10 mouse cellular contexts compared by ENCODE assay signal in genomic region chr7:89891856-89892255, GRCm38 (mm10). TPM values are rescaled to one million over a fixed set of nuclear protein-coding genes. Genes with fewer than 3 reads are reported as not detected.
DNase-seq lines count a peak whose midpoint lies in the region; ATAC-seq lines count a peak whose summit lies in the region.
"Had no signal": no experiment of that assay in that cellular context is flagged by ENCODE, and none has a peak within 500 bp of the region (broad histone marks: within the 10 kb centered on the region; RNA-seq: fewer than 3 reads in every experiment).

No protein-coding gene starts in this region.

- DNase-seq in hindbrain, embryonic 11.5 days (ENCODE audit: low spot score): peak; percentile 44
- peak; percentile 9 for DNase-seq in thymus, postnatal 14 days
- DNase-seq in thymus, adult 18-20 months: no peak
- DNase-seq in c-Kit-positive CD71-positive TER-119-negative erythroid progenitor cells, embryonic 14.5 days (ENCODE audit: low read depth): peak; percentile 19
- peak; percentile 16 for DNase-seq in splenic B cell, adult 2 months (ENCODE audit: low read depth, low spot score)
- no peak for DNase-seq in left cerebral cortex, adult 8-10 months (ENCODE audit: low spot score in 2 of 2)
- no peak for DNase-seq in urinary bladder, postnatal 36 days (ENCODE audit: low spot score in 2 of 2)

- WGBS in hindbrain, embryonic 11.5 days: 35% methylated on average over 4 of the region's 4 CpGs
- 37% methylated on average over 4 of the region's 4 CpGs for WGBS in hindbrain, embryonic 13.5 days

- H3K27ac ChIP-seq in hindbrain, embryonic 11.5 days (ENCODE audit: low read depth, low read length): no peak overlapping the region
- H3K27ac ChIP-seq in hindbrain, embryonic 13.5 days: no peak overlapping the region
- H3K27ac ChIP-seq: midbrain, embryonic 10.5 days had no signal

- H3K9me3 ChIP-seq in hindbrain, embryonic 11.5 days (ENCODE audit: control insufficient read depth, low read length): no peaks in the 10 kb centered on the region
- H3K9me3 ChIP-seq in hindbrain, embryonic 13.5 days: no peaks in the 10 kb centered on the region
- H3K9me3 ChIP-seq: midbrain, embryonic 10.5 days had no signal

- H3K4me1 ChIP-seq in hindbrain, embryonic 11.5 days (replicated peaks; ENCODE audit: control insufficient read depth, insufficient read depth, low read length): no peaks in the 10 kb centered on the region
- no peaks in the 10 kb centered on the region for H3K4me1 ChIP-seq in hindbrain, embryonic 13.5 days (replicated peaks)
- H3K4me1 ChIP-seq: midbrain, embryonic 10.5 days had no signal

- no peak overlapping the region for H3K4me3 ChIP-seq in hindbrain, embryonic 11.5 days (ENCODE audit: low read depth, low read length)
- H3K4me3 ChIP-seq in hindbrain, embryonic 13.5 days: no peak overlapping the region
- H3K4me3 ChIP-seq: midbrain, embryonic 10.5 days had no signal

- H3K4me2 ChIP-seq in hindbrain, embryonic 11.5 days (replicated peaks; ENCODE audit: low read depth, low read length): no peak overlapping the region
- no peak overlapping the region for H3K4me2 ChIP-seq in hindbrain, embryonic 13.5 days

- ATAC-seq in hindbrain, embryonic 11.5 days (ENCODE audit: low FRiP score): no peak
- no peak for ATAC-seq in hindbrain, embryonic 13.5 days (ENCODE audit: low FRiP score)
- ATAC-seq: forebrain, embryonic 16.5 days had no signal

- no peaks in the 10 kb centered on the region for H3K27me3 ChIP-seq in hindbrain, embryonic 11.5 days (ENCODE audit: control insufficient read depth, insufficient read depth, low read length)
- H3K27me3 ChIP-seq in hindbrain, embryonic 13.5 days: no peaks in the 10 kb centered on the region
- no peaks in the 10 kb centered on the region for H3K27me3 ChIP-seq in splenic B cell, adult 2 months (ENCODE audit: control insufficient read depth, insufficient read depth, low read length, poor library complexity, severe bottlenecking)

- H3K9ac ChIP-seq in hindbrain, embryonic 11.5 days (ENCODE audit: low read depth, low read length): no peak overlapping the region
- no peak overlapping the region for H3K9ac ChIP-seq in hindbrain, embryonic 13.5 days

- no peaks in the 10 kb centered on the region for H3K36me3 ChIP-seq in hindbrain, embryonic 11.5 days (ENCODE audit: control insufficient read depth, insufficient read depth, low read length)
- H3K36me3 ChIP-seq in hindbrain, embryonic 13.5 days: no peaks in the 10 kb centered on the region
- no peaks in the 10 kb centered on the region for H3K36me3 ChIP-seq in splenic B cell, adult 2 months (ENCODE audit: control insufficient read depth, insufficient read depth, low read length, poor library complexity, severe bottlenecking)
- H3K36me3 ChIP-seq: midbrain, embryonic 10.5 days had no signal

RNA-seq across cellular contexts. Expression of gene Ccdc81, which starts 11.6 kb away (rescaled TPM):
- 0.36 and 0.86 TPM in 2 replicates for polyA plus RNA-seq in hindbrain, embryonic 11.5 days (2014; fragmentation: Nextera tagmentation; extraction: Ambion mirVana)
- 0.47 and 1.1 TPM in 2 replicates for polyA plus RNA-seq in hindbrain, embryonic 13.5 days (2015; fragmentation: Nextera tagmentation; extraction: Ambion mirVana)
- under 1 TPM; 0.46 to 0.79 (median 0.60) TPM for total RNA-seq in left cerebral cortex, adult 8-10 months (2022)

RNA-seq across cellular contexts. Expression of gene Hikeshi, which starts 49.1 kb away (rescaled TPM):
- 153 and 157 TPM in 2 replicates for polyA plus RNA-seq in hindbrain, embryonic 11.5 days (2014; fragmentation: Nextera tagmentation; extraction: Ambion mirVana)
- 139 and 142 TPM in 2 replicates for polyA plus RNA-seq in hindbrain, embryonic 13.5 days (2015; fragmentation: Nextera tagmentation; extraction: Ambion mirVana)
- total RNA-seq in left cerebral cortex, adult 8-10 months (2022): 100 to 1,000 TPM in 2 of 4 experiments, 10 to 100 TPM in 2; 77.0 to 100 (median 90.0) TPM

Comparison
In these comparisons a context has a peak if more than half of its experiments do, and no peak if none do; other contexts are left out.
1. DNase-seq: peak in hindbrain, embryonic 11.5 days (single experiment), thymus, postnatal 14 days (single experiment), c-Kit-positive CD71-positive TER-119-negative erythroid progenitor cells, embryonic 14.5 days (single experiment) and splenic B cell, adult 2 months (single experiment); none in thymus, adult 18-20 months (0 of 2), left cerebral cortex, adult 8-10 months (0 of 2) and urinary bladder, postnatal 36 days (0 of 2).